Mouse (Mus musculus): Measurements from ENCODE around the gene Tagap.

- TF ChIP-seq CTCF (conservative IDR thresholded peaks at IDR 0.05 in 1 of 2, IDR thresholded peaks at IDR 0.05 in 1 of 2; ENCODE audit: low read depth in 2 of 2, low read length in 2 of 2) (no peak), KAT2A (IDR thresholded peaks at IDR 0.05; ENCODE audit: insufficient replicate concordance, low read length) (no peak), POLR2A (IDR thresholded peaks at IDR 0.05; ENCODE audit: low read depth, low read length) (no peak), RAD21 (IDR thresholded peaks at IDR 0.05; ENCODE audit: low read depth, low read length) (no peak), MAZ (IDR thresholded peaks at IDR 0.05; ENCODE audit: low read depth, low read length) (no peak), CHD1 (IDR thresholded peaks at IDR 0.05; ENCODE audit: low read depth, low read length) (no peak), UBTF (IDR thresholded peaks at IDR 0.05; ENCODE audit: low read depth, low read length) (no peak), NELFE (IDR thresholded peaks at IDR 0.05; ENCODE audit: low read depth, low read length) (no peak), MAX (IDR thresholded peaks at IDR 0.05; ENCODE audit: low read length) (no peak), USF2 (conservative IDR thresholded peaks at IDR 0.05; ENCODE audit: low read depth, low read length) (no peak), BHLHE40 (IDR thresholded peaks at IDR 0.05; ENCODE audit: low read depth, low read length) (peak; percentile 55)
These were observed 31.7 kb upstream of the Tagap start for GRCm38 (mm10) chr17:7894094-7894493.
